Mouse (Mus musculus): ENCODE measurements around the gene Zfp622.
"Not testable (repeated sequence)": the region's sequence is repeated elsewhere in the genome, so short reads cannot be mapped to it uniquely, and the experiment has no call there.

Zfp622 gene

DNA sequence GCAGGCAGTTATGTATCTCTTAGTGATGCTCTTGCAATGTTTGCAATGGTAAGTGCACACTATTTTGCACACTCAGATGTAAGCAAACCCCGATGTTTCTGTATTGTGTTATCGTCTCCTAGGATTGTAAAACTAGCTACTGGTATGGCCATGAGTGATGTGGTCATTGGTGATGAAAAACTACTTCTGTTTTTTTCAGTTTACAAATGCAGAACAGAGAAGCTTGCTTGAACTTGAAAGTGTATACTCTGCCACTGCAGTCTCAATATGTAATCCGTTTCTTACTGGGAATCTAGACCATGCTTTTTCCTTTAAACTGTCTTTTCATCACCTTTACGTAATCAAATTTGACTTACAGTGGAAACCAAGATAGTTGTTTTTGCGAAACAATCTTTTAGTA lies 11.4 kb upstream of the Zfp622 start:
- no peak for DNase-seq

DNA sequence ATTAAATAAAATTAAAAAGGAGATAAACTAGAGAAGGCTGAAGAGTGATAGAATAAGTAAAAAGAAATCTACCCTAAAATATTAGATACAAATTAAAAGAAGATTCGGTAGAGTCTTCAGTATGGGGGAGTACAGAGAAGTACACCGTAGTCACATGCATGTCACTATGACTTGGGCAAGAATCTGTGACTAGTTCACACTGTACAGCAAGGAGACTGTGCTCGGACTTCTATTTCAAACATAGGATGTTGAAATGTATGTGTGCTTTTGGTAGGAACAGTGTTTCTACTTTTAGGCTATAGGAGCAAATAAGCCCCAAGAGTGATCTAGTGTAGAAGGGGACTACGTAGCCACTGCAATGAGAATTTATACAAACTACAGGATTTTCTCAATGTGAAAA lies 9.8 kb upstream of the Zfp622 start:
- DNase-seq = no peak

DNA sequence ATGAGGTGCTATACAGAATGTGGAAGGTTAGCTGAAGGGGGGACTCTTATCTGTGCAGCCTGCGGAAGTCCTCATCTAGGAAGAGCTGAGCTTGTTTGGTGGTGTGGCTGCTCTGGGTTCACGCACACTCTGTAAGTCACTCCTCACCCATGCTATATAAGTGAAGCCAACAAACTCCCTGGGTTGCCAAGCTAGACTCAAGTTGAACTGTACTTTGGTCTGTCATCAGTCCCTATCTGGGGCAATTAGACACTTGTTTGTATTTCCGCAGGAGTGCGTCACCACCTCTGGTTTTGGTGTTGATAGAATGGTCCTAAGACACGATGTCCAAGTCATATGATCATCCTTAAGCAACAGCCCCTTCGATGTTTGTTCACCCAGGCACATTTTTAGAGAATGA lies 8.4 kb upstream of the Zfp622 start:
- no peak for DNase-seq

DNA sequence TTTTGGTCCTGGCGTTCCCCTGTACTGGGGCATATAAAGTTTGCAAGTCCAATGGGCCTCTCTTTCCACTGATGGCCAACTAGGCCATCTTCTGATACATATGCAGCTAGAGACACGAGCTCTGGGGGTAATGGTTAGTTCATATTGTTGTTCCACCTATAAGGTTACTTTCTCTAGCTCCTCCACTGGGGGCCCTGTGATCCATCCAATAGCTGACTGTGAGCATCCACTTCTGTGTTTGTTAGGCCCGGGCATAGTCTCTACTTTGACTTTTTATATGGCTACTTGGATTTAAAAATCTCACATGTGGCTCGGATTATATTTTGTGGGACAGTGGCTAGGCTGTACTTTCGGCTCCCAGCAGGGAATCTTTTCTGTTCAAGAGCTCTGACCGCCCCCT lies 552 bp upstream of the Zfp622 start:
- not testable (repeated sequence) for DNase-seq

DNA sequence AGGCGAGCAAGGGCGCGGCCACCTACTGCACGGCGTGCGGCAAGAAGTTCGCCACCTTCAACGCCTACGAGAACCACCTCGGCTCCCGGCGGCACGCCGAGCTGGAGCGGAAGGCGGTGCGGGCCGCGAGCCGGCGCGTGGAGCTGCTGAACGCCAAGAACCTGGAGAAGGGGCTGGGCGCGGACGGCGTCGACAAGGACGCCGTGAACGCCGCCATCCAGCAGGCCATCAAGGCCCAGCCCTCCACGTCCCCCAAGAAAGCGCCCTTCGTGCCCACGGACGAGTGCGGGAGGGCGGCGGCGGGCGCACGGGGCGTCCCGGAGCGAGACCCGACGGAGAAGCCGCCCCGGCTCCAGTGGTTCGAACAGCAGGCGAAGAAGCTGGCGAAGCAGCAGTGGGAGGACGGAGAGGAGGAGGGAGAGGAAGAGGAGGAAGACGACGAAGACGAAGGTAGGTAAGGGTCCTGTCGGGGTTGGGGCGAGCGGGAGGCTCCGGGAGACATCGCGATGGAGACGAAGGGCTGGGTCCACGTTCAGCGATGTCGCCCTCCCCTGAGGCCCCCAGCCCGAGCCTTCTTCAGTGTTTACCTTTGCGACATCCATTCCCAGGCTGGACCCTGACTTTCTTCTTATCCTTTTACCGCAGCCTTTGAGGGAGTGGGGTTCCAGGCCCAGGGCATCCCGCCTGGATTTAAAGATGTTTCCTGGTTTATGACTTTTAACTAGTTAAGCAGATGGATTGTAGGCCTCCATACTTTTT lies 747 bp downstream of the Zfp622 start:
- DNase-seq = no peak

DNA sequence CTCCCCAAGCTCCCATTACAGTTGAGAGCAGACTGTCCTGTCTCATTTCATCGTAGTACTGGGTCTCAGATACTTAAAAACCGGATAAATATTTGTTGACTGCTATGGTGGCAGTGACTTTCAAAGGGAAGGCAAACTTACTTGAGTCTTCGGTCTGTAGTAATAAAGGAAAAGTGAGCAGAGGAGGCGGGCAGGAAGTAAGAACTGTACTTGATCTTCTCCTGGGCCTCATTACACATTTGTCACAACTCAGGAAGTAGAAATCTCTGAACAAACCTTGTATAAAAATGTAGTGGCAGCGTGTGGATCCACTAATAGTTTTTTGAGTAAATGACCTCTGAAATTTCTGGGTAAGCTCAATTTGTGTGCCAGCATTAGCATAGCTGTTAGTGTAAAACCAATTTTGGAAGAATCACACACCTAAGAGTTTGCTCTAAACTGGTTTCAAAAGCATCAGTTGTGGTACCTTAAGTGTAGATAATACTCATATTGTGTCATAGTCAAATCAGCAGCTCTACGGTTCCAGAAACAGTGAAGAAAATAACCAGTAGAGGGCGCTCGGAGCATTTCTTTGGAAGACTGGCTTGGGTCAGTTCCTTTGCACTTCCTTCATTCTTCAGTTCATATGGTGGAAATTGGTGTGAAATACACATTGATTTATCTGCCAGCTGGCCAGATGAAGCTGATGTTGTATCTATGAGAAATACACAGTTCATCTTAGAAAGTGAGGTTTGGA lies 9.0 kb downstream of the Zfp622 start:
- DNase-seq = peak; percentile 76 to 77

DNA sequence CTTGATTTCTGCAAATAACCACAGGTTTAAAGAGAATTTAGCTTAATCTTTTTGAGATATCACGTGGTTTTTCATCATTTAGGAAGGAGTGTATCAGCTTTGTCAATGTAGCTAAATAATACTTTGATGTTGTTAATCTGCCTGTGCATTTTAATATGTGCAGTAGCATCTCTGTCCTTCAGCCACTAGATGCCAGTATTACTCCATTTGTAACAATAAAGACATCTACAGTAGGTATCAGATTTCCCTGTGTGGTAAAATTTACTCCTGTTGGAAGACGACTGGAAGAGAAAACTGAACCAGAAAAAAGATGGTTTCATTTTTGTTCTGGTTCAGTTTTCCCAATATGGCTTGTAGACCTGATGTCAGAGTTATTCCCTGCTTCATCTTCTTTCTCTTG lies 11.4 kb downstream of the Zfp622 start:
- no peak for DNase-seq

DNA sequence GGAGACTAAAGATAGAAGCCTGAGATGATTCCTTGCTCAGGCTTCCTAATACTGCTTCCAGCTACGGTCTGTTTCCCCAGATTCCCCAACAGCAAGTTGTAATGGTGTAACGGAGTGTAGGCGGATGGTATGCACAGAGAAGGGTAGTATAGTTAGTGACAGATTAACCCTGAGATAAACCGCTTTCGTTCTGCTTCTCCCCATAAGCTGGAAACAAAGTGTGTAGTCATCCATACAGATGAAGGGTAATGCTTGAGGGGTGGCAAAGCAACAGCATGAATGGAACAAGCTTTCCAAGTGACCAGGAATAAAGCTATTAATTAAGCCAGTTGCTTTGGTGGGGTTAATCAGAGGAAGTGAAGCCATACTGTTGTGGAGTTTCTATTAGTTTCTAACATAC lies 15.4 kb downstream of the Zfp622 start:
- DNase-seq = not testable (repeated sequence)

DNA sequence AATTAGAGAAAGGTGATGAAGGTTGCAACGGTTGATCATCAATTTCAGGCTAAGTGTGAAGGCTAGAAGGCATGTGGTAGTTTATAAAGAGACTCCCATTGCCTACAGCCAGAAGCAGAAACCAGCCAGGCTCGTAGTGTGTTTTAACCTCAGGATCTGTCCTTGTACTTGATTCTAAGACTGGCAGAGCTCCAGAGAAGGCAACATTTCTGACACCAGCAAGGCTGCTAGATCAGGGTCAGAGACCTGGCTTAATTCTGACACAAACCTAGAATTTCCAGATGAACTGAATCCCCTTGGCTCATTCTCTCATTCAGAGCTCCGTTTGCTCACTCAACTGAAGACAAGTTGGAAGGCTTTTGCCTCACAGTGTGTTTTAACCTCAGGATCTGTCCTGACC lies 24.5 kb downstream of the Zfp622 start:
- DNase-seq = no peak

DNA sequence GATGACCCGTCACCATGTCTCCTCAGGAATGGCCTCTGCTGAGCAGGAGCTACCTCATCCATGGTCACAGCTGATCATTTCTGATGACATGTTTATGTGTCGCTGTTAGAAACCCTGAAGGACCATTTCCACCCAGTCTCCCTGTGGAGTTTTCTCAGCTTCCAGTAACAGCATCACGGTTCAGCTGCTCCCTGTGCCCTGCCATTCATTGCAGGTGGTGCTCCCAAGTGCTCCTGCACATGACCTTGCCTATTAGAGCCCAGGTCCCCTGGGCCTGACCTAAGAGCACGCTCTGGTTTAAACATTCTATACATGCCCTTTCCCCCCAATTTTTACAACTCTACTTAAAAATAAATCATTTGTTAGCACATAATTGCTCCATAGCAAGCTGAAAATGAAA lies 28.7 kb downstream of the Zfp622 start:
- DNase-seq = no peak

DNA sequence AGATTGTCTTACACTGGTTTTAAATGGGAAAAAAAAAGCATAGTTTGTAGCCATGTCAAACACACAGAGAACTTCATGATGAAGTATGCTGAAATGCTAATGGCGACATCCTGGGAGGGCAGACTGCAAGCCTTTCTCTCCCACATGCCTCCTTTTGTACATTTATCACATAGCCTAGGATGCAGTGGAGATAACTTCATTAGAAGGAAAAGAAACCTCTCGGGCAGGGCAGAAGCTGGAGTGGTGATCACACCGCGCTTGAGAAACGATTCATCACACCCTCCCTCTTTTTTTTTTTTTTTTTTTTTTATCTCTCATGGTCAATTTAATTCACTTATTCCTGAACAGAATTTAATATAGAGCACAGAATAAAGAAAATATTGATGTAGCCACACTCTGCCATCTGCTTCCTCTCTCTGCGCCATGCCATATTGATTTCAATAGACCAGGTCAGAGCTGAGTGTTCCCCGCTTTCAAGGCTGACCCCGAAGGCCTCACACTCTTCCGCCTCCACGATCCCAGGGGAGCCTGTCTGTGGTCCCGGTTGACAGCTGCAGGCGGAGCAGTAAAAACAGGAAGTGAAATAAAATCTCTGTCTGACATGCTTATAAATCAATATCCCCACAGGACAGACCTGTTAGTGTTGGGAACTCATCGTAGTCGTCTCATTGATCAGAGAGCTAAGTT lies 32.0 kb downstream of the Zfp622 start:
- DNase-seq = peak; percentile 89 to 91

DNA sequence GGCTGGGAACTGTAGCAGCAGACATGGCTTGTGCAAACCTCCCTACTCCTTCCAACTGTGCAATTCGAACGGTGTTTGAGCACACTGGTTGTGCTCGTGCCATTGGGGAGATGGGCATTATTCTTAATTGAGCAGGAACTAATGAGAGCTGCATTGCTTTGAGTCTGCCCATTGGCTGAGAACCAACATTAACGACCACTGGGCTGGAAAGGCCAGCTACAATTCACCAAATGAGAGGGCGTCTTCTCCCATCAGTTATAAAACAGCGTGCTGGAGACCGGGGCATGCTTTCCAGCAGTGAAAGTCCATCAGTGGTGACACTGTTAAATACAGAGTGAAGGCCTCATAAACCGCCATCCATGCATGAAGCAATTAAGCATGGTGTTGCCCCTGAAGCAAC lies 37.6 kb downstream of the Zfp622 start:
- DNase-seq = no peak

DNA sequence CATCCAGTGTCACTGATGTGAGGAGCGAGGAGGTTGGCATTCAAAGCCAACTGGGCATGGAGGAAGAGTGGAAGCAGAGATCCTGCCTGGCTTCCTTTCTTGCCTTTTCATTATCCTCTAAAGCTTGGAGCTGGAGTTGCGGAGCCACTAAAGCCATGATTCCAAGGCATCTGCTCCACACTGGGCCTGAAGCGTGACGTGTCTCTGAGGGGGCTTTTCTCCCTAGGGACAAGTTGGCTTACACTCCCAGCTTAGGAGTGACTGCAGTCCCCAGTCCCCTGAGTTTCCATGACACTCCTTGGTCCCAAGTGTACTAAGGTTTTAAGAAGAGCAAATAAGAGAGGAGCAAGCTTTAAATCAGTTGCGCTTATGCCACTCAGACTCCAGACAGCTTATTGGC lies 38.5 kb downstream of the Zfp622 start:
- no peak for DNase-seq

DNA sequence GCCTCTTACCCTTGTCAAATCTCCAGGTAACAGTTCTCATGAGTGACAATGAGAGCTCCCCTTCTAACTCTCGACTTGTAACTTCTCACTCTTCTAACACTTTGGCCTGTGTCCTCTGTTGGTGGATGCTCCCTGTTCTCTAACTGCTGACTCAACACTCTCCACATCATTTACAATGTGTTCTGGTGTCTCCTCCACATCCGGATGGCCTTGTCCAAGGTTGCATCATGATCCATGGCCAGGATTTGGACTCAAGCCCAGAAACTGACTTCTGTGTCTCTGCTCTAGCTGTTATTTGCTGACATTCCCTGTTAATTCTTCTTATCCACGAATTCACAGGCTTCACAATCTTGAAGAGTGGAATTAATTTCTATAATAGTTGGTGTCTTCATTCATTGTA lies 47.5 kb downstream of the Zfp622 start:
- DNase-seq = no peak

DNA sequence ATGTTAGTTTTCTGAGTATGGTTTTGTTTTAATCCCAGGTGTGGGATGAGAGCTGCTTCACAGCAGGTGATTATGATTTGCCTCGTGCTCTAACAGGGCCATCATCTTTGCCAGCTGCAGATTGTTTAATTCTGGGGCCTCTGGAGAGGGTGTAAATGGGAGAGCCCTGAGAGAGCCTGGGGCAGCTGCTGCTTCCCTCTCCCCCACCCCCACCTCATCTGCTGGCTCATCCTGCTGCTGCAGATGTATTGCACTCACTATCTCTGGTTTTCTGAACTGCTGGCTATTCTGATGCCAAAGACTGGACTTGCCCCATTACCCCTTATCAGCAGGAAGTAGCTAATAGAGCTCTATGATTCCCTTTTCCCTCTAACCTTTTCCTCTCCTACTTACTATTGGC lies 56.4 kb downstream of the Zfp622 start:
- no peak for DNase-seq

DNA sequence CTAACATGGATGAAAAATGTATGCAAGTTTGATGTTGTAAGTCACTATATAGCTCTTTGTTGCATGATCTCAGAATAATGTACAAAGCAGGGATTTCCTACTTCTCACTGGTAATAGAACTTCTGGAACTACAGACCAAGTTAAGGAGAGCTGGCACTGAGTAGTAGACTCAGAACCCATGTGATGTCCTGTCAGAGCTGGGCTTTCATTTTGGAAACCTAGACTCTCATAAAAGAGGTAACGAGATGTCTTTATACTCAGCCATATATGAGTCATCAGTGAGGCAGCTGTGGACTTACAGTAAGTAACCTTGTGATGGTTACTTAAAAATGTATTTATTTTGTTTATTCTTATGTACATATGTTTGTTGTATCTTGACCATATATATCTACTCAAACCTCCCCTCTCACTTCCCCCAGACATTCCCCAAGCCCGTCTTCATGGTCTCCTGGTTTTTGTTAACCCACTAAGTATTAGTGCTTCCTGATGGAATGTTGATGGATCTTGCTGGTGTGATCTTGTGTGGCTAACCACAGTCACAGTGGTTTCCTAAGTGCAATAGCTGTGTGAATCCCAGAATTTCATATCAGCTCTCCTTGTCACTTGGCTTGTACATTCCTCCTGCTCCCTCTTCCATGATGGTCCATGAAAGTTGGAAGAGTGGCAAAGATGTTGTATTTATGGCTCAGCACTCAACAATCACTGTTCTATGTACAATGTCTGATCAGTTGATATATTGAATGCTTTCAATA lies 57.2 kb downstream of the Zfp622 start:
- no peak for DNase-seq
